Mouse (Mus musculus) intestine, embryonic 16.5 days (tissue): ENCODE data around the gene Izumo2. TPM values are rescaled to one million over a fixed set of nuclear protein-coding genes. Genes with fewer than 3 reads are reported as not detected.
A peak's percentile ranks its signal among the peaks of the same experiment; 100 is the strongest.

ENCODE experiments used
- ATAC-seq: fragments of 200-750 bp; cut with Nextera tagmentation; 2 replicates; pipeline ENCODE4 v1.8.0; 2017; ENCODE audit warnings: moderate TSS enrichment, moderate library complexity
- H3K27ac ChIP-seq: fragments of 300-500 bp; sonication (generic); 2 replicates; pipeline ENCODE4 v1.5.1; 2014; ENCODE audit warnings: mild to moderate bottlenecking, low read length
- H3K27me3 ChIP-seq: fragments of 300-500 bp; sonication (generic); replicated peaks from 2 replicates; pipeline ENCODE4 v1.6.1; 2014; ENCODE audit warnings: low read length, control low read depth, mixed read lengths; ENCODE audit not compliant: control insufficient read depth, insufficient read depth
- H3K36me3 ChIP-seq: fragments of 300-500 bp; sonication (generic); 2 replicates; pipeline ENCODE4 v1.6.1; 2014; ENCODE audit warnings: low read length, control low read depth; ENCODE audit not compliant: control insufficient read depth, insufficient read depth
- H3K4me1 ChIP-seq: fragments of 300-500 bp; sonication (generic); 2 replicates; pipeline ENCODE4 v1.6.1; 2014; ENCODE audit warnings: low read length, control low read depth, mixed read lengths; ENCODE audit not compliant: control insufficient read depth, insufficient read depth
- H3K4me2 ChIP-seq: fragments of 300-500 bp; sonication (generic); 2 replicates; pipeline ENCODE4 v1.6.1; 2014; ENCODE audit warnings: low read depth, low read length, control low read depth
- H3K4me3 ChIP-seq: fragments of 300-500 bp; sonication (generic); 2 replicates; pipeline ENCODE4 v1.5.1; 2014; ENCODE audit warnings: mild to moderate bottlenecking, low read length
- H3K9ac ChIP-seq: fragments of 300-500 bp; sonication (generic); 2 replicates; pipeline ENCODE4 v1.6.1; 2014; ENCODE audit warnings: low read depth, low read length
- H3K9me3 ChIP-seq: fragments of 300-500 bp; sonication (generic); 2 replicates; pipeline ENCODE4 v1.6.1; 2016; ENCODE audit warnings: low read length, control low read depth; ENCODE audit not compliant: control insufficient read depth
- WGBS: fragments of 180-500 bp; shearing (Covaris S2); extraction: QIAGEN DNeasy Blood & Tissue Kit; methylation state at CpG from one replicate; pipeline ENCODE4 v1.1.7; 2014; 5-methylcytosine and 5-hydroxymethylcytosine counted together
- polyA plus RNA-seq: library from polyadenylated mRNA; unstranded; fragments of >200 nt; fragmentation: Nextera tagmentation; extraction: Ambion mirVana; gene quantifications from 2 replicates; pipeline ENCODE4 v1.2.1, GENCODE M21; 2015

Izumo2 gene
- polyA plus RNA-seq, 1 experiment from 2014 or later, result not detected

DNA sequence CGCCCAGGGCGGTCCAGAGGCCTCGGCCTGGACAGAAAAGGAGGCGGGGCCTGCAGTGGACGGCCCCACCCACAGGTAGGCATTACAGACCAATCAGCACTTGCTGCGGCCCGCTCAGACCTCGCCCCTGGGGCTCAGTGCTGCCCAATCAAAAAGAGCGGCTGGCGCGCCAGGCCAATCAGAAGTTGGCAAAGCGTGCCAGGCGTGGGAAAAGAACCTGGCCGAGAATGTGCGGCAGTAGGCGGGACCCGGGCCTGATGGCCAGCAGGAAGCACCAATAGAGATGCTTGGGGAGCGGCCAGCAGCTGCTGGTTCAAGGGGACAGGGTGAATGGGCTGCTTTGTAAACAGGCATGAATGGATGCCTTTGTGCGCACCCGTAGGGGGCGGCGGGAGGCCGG, 37.7 kb upstream of the Izumo2 start, which contains the start of gene Myh14:
TSS of gene Myh14 (minus strand) at position 41 of the 400 bp plus-strand sequence.
- Histone ChIP-seq H3K27ac (peak within 1 kb of the TSS; percentile 35), H3K36me3 (no peaks in the 10 kb centered on the region), H3K4me3 (peak within 1 kb of the TSS; percentile 54), H3K9me3 (no peaks in the 10 kb centered on the region), H3K27me3 (peaks cover 6% of the 10 kb centered on the region; the same call in 1 of the 2 replicates), H3K4me2 (peak within 1 kb of the TSS; percentile 58), H3K4me1 (peaks cover 7% of the 10 kb centered on the region), H3K9ac (peak within 1 kb of the TSS; percentile 49)
- under 1% methylated on average over 23 of the region's 23 CpGs for WGBS
- peak; percentile 85 for ATAC-seq

DNA sequence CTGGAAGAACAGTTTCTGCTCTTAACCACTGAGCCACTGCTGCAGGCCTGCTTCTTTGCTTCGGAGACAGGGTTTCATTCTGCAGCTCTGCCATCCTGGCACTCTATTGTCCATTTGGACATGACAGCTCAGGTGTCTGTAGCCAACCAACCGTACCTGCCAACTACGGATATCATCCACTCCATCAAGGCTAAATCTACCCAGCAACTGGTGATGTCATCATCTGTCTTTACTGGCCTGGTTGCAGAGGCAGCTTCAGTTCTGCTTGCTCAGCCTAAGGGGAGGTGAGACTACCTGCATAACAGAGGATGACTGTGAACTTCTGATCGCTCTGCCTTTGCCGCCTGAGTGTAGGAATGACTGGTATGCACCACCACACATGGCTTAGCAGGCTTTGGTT, 36.3 kb upstream of the Izumo2 start:
- peaks cover 6% of the 10 kb centered on the region; the same call in 1 of the 2 replicates for H3K27me3 ChIP-seq
- no peaks in the 10 kb centered on the region for H3K36me3 ChIP-seq
- no peak overlapping the region for H3K4me3 ChIP-seq
- H3K27ac ChIP-seq, result no peak overlapping the region
- H3K4me2 ChIP-seq, result no peak overlapping the region
- ATAC-seq, result no peak
- no peaks in the 10 kb centered on the region for H3K9me3 ChIP-seq
- H3K9ac ChIP-seq, result no peak overlapping the region
- H3K4me1 ChIP-seq, result peaks cover 7% of the 10 kb centered on the region
- 74% methylated on average over 5 of the region's 5 CpGs for WGBS

DNA sequence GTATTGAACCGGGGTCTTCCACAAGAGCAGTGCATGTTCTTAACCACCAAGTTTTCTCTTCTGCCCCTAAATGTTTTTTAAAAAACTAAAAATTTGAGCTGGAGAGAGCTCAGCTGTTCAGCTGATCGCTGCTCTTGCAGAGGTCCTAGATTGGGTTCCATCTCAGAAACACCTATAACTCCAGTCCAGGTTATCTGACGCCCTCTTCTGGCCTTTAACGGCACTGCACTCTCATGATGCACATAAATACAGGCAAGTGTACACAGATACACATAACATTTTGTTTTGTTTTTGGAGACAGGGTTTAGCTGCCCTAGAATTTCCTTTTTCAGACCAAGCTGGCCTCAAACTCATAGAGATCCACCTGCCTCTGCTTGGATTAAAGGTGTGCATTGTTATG, 34.0 kb upstream of the Izumo2 start:
- H3K4me3 ChIP-seq, result no peak overlapping the region
- H3K4me1 ChIP-seq, result peaks cover 7% of the 10 kb centered on the region
- no peak for ATAC-seq

DNA sequence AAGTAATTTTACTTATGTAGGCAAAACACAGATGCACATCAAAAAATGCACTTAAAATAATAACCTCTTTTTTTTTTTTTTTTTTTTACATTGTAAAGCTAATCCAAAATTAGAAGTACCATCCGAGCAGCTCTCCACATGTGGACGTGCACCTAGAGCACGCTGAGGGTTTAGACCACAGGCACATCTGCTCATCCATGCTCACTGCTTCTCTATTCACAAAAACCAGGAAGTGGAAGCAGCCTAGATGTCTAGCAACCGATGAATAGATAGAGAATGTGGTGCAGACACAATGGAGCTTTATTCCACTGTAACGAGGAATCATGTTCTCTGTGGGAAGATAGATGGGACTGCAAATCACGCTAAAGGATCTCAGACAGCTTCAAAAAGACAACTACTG, 33.4 kb upstream of the Izumo2 start:
- WGBS, result 79% methylated on average over 6 of the region's 6 CpGs
- H3K27ac ChIP-seq, result no peak overlapping the region
- H3K9ac ChIP-seq, result no peak overlapping the region
- ATAC-seq, result no peak
- H3K4me1 ChIP-seq, result peaks cover 7% of the 10 kb centered on the region
- H3K4me2 ChIP-seq, result no peak overlapping the region
- H3K36me3 ChIP-seq, result no peaks in the 10 kb centered on the region
- peaks cover 6% of the 10 kb centered on the region; the same call in 1 of the 2 replicates for H3K27me3 ChIP-seq
- no peak overlapping the region for H3K4me3 ChIP-seq
- no peaks in the 10 kb centered on the region; the same call in 1 of the 2 replicates for H3K9me3 ChIP-seq

More for the DNA sequence above, 34.0 kb upstream of the Izumo2 start:
- H3K36me3 ChIP-seq, result no peaks in the 10 kb centered on the region
- H3K27me3 ChIP-seq, result peaks cover 6% of the 10 kb centered on the region; the same call in 1 of the 2 replicates
- no peak overlapping the region for H3K4me2 ChIP-seq
- H3K9me3 ChIP-seq, result no peaks in the 10 kb centered on the region
- no peak overlapping the region for H3K27ac ChIP-seq
- no peak overlapping the region for H3K9ac ChIP-seq
- 76% methylated on average over 4 of the region's 4 CpGs for WGBS

DNA sequence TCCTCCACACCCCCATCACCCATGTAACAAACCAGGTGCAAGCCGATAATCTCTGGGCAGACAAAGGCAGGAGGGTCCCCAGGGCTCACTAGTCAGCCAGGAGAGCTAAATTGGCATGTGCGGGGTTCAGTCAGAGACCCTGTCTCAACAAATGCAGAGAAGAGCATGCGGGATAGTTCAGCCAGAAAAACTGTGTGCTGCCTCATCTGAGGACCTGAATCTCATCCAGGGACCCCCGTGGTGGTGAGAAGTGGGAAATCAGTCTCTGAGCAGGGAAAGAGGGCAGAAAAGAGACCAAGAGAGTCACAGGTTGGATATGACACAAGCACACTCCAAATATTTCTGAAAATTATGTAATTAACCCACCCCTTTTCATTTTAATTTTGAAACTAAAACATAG, 32.4 kb upstream of the Izumo2 start:
- WGBS, result 56% methylated on average over 4 of the region's 4 CpGs
- no peak overlapping the region for H3K4me2 ChIP-seq
- no peak overlapping the region for H3K4me3 ChIP-seq
- no peak overlapping the region for H3K9ac ChIP-seq
- H3K36me3 ChIP-seq, result no peaks in the 10 kb centered on the region
- H3K27ac ChIP-seq, result no peak overlapping the region
- no peaks in the 10 kb centered on the region; the same call in 1 of the 2 replicates for H3K9me3 ChIP-seq
- no peak for ATAC-seq
- H3K27me3 ChIP-seq, result no peaks in the 10 kb centered on the region
- H3K4me1 ChIP-seq, result peaks cover 4% of the 10 kb centered on the region

DNA sequence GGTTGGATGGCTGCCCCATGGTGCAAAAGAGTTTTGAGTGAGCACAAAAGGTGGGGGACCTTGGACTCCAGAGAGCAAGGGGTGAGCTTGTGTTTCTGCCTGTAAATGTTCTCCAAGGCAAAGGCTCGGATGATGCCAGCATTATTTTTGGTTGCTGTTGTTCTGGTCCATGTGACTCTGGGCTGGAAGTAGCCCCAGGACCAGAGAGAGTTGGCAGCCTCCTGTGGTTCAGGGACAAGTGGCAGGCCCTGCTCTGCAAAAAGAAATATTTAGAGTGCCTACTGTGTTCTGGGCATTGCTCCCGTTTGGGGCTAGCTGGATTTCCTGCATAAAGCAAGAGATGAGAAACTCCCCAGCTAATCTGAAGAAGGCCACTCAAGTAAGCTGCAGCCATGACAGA, 31.9 kb upstream of the Izumo2 start:
- no peaks in the 10 kb centered on the region for H3K4me1 ChIP-seq
- H3K27me3 ChIP-seq, result no peaks in the 10 kb centered on the region
- no peak overlapping the region for H3K4me2 ChIP-seq
- H3K9ac ChIP-seq, result no peak overlapping the region
- H3K27ac ChIP-seq, result no peak overlapping the region
- ATAC-seq, result no peak
- H3K36me3 ChIP-seq, result no peaks in the 10 kb centered on the region
- 66% methylated on average over 2 of the region's 2 CpGs for WGBS
- no peak overlapping the region for H3K4me3 ChIP-seq
- H3K9me3 ChIP-seq, result no peaks in the 10 kb centered on the region; the same call in 1 of the 2 replicates

DNA sequence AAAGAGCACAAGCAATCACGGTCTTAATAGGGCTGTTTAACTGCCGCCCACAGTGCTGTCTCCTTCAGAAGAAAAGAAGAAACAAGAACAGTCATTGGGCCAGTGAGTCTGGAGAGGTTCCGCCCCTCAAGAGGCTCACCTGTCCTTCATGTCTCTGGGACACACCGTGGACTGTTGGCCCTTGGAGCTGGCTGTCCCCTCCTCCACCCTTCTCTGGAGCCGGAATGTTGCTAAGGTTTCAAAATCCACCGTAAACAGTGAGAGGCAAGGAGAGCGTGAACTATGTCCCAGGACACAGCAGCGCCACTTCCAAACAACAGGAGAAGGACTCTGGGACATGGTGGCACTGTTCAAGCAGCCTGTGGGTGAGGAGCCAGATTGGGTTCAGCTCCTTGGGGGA, 24.9 kb upstream of the Izumo2 start:
- Histone ChIP-seq H3K36me3 (no peaks in the 10 kb centered on the region), H3K9me3 (no peaks in the 10 kb centered on the region; the same call in 1 of the 2 replicates), H3K27me3 (no peaks in the 10 kb centered on the region), H3K4me1 (peaks cover 15% of the 10 kb centered on the region), H3K9ac (no peak overlapping the region), H3K4me2 (0 out of 2 replicates have a peak overlapping the region, but pooled peaks have one; percentile 21), H3K27ac (peak overlapping the region; percentile 81), H3K4me3 (no peak overlapping the region)
- 62% methylated on average over 8 of the region's 8 CpGs for WGBS
- peak; percentile 97 for ATAC-seq

DNA sequence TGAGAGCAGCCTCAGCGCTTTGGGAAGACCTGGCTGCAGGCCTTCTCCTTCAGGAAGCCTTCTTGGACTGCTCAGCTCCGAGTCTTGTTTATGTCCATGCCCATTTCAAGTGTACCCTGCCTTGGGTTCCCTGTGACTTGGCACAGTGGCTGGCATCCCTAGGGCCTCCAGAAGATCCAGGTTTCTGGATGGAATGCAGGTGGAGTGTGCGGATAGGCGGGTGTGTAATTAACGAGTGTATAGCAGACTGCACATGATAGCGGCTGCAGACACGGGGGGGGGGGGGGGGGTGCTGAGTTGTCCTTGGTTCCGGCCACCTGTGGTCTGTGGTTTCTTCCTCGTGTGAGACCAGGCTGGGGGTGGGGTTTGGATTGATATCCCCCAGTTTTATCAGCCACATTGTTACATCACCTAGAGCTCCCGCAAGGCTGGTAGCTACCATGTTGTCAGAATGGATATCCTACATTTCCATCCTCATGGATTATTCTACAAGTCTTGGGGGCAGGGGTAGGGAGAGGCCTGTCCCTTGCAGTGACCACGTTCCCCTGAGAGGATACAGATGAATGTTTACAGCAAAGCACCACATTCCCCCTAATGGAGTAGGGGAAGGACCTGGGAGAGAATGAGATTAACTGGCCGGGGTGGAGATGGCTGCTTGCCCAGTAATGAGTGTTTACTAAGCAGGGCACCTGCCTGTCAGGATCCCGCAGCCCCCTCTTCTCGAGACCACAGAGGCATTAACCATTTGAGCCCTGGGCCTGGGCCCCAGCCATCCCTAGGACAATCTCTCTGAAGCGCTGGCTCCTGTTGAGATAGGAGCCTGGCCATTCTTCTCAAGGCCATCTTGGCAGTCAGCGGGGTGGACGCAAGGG, 22.8 kb upstream of the Izumo2 start:
- Histone ChIP-seq H3K36me3 (no peaks in the 10 kb centered on the region), H3K9me3 (no peaks in the 10 kb centered on the region), H3K4me3 (no peak overlapping the region), H3K27me3 (no peaks in the 10 kb centered on the region), H3K4me1 (peaks cover 15% of the 10 kb centered on the region), H3K9ac (peak overlapping the region; percentile 6; the same call in 1 of the 2 replicates), H3K27ac (peak overlapping the region; percentile 10; the same call in 1 of the 2 replicates), H3K4me2 (no peak overlapping the region)
- no peak for ATAC-seq
- 41% methylated on average over 17 of the region's 17 CpGs for WGBS

DNA sequence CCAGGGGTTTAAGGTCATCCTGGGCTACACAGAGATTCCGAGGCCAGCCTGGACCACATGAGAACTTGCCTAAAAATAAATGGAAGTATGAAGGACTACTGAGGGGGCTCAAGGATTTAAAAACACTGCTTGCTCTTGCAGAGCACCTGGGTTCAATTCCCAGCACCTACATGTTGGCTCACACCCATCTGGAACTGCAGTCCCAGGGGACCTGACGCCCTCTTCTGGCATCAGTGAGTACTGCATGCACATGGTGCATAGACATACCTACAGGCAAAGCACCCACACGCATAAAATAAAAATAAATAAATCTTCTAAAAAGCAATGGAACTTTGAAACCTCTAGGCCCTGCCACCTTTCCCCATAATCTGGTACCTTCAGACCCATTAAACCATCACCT, 19.7 kb upstream of the Izumo2 start:
- ATAC-seq, result no peak
- WGBS, result 70% methylated on average over 3 of the region's 3 CpGs
- no peaks in the 10 kb centered on the region for H3K36me3 ChIP-seq
- no peak overlapping the region for H3K9ac ChIP-seq
- no peaks in the 10 kb centered on the region for H3K27me3 ChIP-seq
- no peak overlapping the region for H3K4me3 ChIP-seq
- H3K4me1 ChIP-seq, result peaks cover 15% of the 10 kb centered on the region
- no peaks in the 10 kb centered on the region for H3K9me3 ChIP-seq
- no peak overlapping the region for H3K27ac ChIP-seq
- H3K4me2 ChIP-seq, result no peak overlapping the region
